Mouse (Mus musculus): Measurements from ENCODE around the gene Pdlim5. TPM values are rescaled to one million over a fixed set of nuclear protein-coding genes. Genes with fewer than 3 reads are reported as not detected.

The Pdlim5 gene
- polyA plus RNA-seq, 1 experiment from 2014 or later, result 169 TPM

DNA sequence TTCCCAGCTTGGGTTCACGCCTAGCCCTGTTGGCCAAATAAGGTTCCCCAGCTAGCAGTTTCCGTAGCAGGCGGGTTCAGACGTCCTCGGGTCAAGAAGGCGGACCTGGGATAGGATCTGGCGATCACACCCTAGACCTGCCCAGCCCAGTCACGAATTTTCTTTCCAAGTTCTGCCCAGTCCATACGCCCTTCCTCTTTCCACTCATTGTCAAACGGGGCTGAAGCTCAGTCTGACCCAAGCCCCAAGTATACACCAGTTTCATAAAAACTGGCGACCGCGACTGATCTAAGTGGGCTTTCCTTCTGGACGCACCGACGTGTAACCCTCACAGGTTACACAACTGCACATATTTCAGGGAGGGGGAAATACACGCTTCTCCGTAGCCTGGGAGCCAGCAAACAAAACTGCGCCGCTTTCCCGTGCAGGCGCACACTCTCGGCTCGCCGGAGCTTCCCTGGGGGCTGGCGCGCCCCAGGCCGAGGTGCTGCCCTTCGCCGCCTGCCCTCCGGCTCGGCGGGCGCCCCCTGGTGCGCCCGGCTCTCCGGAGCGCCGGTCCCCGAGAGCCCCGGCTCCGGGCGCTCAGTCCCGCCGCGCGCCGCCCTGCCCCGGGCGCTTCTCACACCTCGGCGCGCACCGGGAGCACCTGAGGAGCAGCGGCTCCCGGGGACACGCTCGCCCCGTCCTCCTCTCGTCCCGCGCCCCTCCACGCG lies 544 bp downstream of the Pdlim5 start:
- WGBS, result under 1% methylated on average over 59 of the region's 64 CpGs
- H3K36me3 ChIP-seq, result peaks cover 16% of the 10 kb centered on the region
- peaks cover 37% of the 10 kb centered on the region for H3K4me1 ChIP-seq
- no peaks in the 10 kb centered on the region for H3K27me3 ChIP-seq (replicated peaks)
- no peaks in the 10 kb centered on the region for H3K9me3 ChIP-seq
- H3K27ac ChIP-seq (replicated peaks), result peak overlapping the region; percentile 97
- peak; percentile 73 for ATAC-seq (ENCODE audit: extremely low read depth, insufficient number of reproducible peaks, low FRiP score, low TSS enrichment)
- H3K4me3 ChIP-seq, result peak overlapping the region; percentile 89
- peak overlapping the region; percentile 97 for H3K9ac ChIP-seq
- peak overlapping the region; percentile 68 for H3K4me2 ChIP-seq

DNA sequence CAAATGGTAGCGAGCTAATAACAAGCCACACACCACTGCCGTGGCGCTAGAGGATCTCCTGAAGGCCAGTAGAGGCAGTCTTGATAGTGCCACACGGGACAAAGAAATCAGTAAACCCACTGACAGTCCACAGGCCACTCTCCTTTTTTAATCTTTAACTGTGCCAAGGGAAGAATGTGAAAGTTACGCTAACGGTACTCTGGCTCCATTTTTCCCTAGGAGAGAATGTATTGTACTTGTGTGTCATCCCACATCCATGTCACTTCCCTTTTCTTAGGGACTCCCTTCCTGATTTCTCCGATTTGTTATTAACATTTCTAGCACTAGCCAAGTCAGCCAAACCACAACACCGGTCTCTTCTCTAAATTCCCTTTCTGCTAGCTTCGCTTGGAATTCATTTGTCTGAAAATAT lies 1.5 kb downstream of the Pdlim5 start:
- Histone ChIP-seq H3K36me3 (peaks cover 20% of the 10 kb centered on the region), H3K4me2 (peak overlapping the region; percentile 68), H3K27ac (replicated peaks) (peak overlapping the region; percentile 97), H3K4me1 (peaks cover 43% of the 10 kb centered on the region), H3K9ac (peak overlapping the region; percentile 97), H3K4me3 (peak overlapping the region; percentile 89), H3K27me3 (replicated peaks) (no peaks in the 10 kb centered on the region), H3K9me3 (no peaks in the 10 kb centered on the region)
- 10% methylated on average over 9 of the region's 9 CpGs for WGBS
- no peak for ATAC-seq (ENCODE audit: extremely low read depth, insufficient number of reproducible peaks, low FRiP score, low TSS enrichment)

DNA sequence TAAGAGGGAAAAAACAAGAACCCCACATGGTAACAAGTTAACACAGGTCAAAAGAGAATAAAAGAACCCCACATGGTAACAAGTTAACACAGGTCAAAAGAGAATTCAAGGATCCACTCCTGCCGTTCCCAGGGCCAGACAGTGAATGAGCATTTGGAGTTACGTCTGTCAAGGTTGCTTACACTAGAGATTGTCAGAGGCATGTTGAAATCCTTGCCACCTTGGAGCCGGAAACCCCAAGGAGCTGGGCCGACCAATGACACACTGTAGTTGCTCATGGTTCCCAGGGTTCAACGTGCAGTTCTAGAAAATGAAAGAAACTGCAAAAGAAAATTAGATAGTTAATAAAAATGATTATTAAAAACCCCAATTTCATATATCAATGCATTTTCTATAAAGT lies 4.0 kb downstream of the Pdlim5 start:
- Histone ChIP-seq H3K27ac (replicated peaks) (peak overlapping the region; percentile 58), H3K27me3 (replicated peaks) (no peaks in the 10 kb centered on the region), H3K9ac (no peak overlapping the region), H3K4me3 (no peak overlapping the region), H3K4me2 (peak overlapping the region; percentile 19; the same call in 1 of the 2 replicates), H3K4me1 (peaks cover 60% of the 10 kb centered on the region), H3K9me3 (no peaks in the 10 kb centered on the region), H3K36me3 (peaks cover 32% of the 10 kb centered on the region)
- WGBS, result 63% methylated on average over 5 of the region's 5 CpGs
- ATAC-seq (ENCODE audit: extremely low read depth, insufficient number of reproducible peaks, low FRiP score, low TSS enrichment), result no peak

DNA sequence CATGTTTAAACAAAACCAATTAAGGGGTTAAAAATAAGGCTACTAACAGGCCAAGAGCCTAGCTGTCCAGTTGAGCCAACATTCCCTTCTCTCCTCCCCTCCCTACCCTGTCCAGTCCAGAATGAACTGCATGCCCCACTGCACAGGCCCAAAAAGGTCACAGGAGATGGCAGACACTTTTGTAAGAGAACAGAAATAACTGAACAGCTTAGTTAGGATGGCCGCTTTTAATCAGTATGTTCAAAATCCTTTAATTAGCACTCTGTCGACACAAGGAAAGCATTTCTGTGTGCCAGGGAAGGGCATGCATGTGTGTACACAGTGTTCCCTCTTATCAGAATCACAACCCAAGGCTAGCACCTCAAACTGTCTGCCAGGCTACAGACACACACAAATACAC lies 5.2 kb downstream of the Pdlim5 start:
- ATAC-seq (ENCODE audit: extremely low read depth, insufficient number of reproducible peaks, low FRiP score, low TSS enrichment), result no peak; the same call in 1 of the 2 replicates
- H3K27ac ChIP-seq (replicated peaks), result peak overlapping the region; percentile 58

DNA sequence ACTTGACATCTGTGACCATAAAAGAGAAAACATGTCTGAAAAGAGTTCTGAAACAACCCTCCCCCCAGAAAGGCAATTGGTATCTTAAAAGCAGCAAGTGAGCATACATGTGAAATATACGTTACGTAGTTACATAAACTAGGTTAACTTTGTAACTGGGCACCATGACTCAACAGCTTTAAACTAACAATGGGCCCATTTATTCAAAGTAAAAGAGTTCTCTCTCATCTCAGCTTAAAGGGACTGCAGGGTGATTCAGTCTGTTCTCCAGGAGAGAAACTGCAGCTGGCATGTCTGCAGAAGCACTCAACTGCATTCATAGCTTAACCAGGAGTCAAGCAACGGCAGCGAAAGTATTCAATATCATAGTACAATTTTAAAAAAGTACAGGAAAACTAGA lies 7.3 kb downstream of the Pdlim5 start:
- no peaks in the 10 kb centered on the region for H3K9me3 ChIP-seq
- H3K4me2 ChIP-seq, result peak overlapping the region; percentile 5; the same call in 1 of the 2 replicates
- no peak overlapping the region for H3K9ac ChIP-seq
- H3K36me3 ChIP-seq, result peaks cover 49% of the 10 kb centered on the region
- H3K4me1 ChIP-seq, result peaks cover 51% of the 10 kb centered on the region
- H3K27ac ChIP-seq (replicated peaks), result peak overlapping the region; percentile 48
- WGBS, result 70% methylated on average over 4 of the region's 4 CpGs
- H3K27me3 ChIP-seq (replicated peaks), result no peaks in the 10 kb centered on the region
- no peak for ATAC-seq (ENCODE audit: extremely low read depth, insufficient number of reproducible peaks, low FRiP score, low TSS enrichment)
- H3K4me3 ChIP-seq, result no peak overlapping the region

More for the DNA sequence above, 5.2 kb downstream of the Pdlim5 start:
- Histone ChIP-seq H3K9ac (peak overlapping the region; percentile 47; the same call in 1 of the 2 replicates), H3K36me3 (peaks cover 34% of the 10 kb centered on the region), H3K9me3 (no peaks in the 10 kb centered on the region), H3K4me2 (peak overlapping the region; percentile 24; the same call in 1 of the 2 replicates), H3K27me3 (replicated peaks) (no peaks in the 10 kb centered on the region), H3K4me1 (peaks cover 56% of the 10 kb centered on the region), H3K4me3 (no peak overlapping the region)
- WGBS, result 47% methylated on average over 2 of the region's 2 CpGs

DNA sequence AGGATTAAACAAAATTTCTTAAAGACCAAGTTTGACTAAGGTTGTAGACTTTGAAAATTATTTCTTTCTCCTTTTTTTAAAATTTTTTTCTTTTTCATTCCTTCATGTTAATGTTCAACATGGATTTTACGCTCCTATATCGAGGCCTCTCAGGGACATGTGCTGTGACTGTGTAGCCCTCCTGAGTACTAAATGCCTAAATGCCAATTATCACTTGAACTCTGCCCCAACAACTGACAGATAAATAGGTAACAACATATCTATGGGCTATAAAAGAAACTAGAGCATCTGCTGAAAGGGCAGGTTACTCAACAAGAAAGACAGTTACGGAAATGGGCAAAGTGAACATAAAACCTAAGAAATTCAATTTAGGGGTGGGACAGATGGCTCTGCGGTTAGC lies 9.0 kb downstream of the Pdlim5 start:
- Histone ChIP-seq H3K9me3 (no peaks in the 10 kb centered on the region), H3K9ac (no peak overlapping the region), H3K4me1 (peaks cover 39% of the 10 kb centered on the region), H3K27me3 (replicated peaks) (no peaks in the 10 kb centered on the region), H3K4me2 (no peak overlapping the region), H3K36me3 (peaks cover 51% of the 10 kb centered on the region), H3K4me3 (no peak overlapping the region), H3K27ac (replicated peaks) (no peak overlapping the region)
- no peak for ATAC-seq (ENCODE audit: extremely low read depth, insufficient number of reproducible peaks, low FRiP score, low TSS enrichment)
- 87% methylated on average over 4 of the region's 4 CpGs for WGBS

DNA sequence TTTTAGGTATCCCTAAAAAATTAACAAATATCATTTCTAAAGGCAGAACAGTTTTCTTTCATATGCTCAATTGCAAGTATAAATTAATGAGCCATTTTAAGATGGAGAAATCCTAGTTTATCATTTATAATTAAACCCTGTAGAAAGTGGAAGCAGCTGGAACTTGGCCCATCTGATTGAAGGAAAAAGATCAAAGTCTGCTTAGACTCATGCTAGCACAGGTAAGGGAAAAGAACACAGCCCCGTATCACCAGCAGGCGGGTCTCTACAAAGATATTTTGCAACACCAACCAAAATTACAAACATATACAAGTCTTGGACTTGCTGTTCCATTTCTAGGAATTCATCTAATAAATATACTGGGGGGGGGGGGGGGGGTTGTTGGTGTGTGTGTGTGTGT lies 9.8 kb downstream of the Pdlim5 start:
- H3K9ac ChIP-seq, result no peak overlapping the region
- no peak overlapping the region for H3K4me2 ChIP-seq
- H3K9me3 ChIP-seq, result no peaks in the 10 kb centered on the region
- H3K4me3 ChIP-seq, result no peak overlapping the region
- 80% methylated on average over 2 of the region's 2 CpGs for WGBS
- H3K27me3 ChIP-seq (replicated peaks), result no peaks in the 10 kb centered on the region
- peaks cover 31% of the 10 kb centered on the region for H3K4me1 ChIP-seq
- no peak for ATAC-seq (ENCODE audit: extremely low read depth, insufficient number of reproducible peaks, low FRiP score, low TSS enrichment)
- H3K27ac ChIP-seq (replicated peaks), result no peak overlapping the region
- H3K36me3 ChIP-seq, result peaks cover 43% of the 10 kb centered on the region

DNA sequence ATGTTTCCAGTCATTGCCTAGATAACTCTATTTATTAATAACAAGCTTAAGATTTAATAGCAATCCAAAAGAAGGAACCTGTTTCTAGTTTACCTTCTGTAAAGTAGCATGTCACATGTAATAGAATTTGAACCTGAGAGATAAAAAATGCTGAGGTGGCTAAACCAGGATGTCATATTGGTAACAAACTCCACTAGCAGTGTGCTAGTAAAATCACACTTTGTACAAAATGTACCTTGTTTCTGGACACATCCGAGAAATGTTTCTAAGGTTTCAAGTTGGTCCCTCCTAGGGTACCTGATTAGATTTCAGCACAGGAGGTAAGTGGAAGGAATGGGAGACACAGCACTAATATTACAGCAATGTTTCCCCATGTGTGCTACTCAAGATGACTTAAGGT lies 18.9 kb downstream of the Pdlim5 start:
- Histone ChIP-seq H3K4me1 (peaks cover 18% of the 10 kb centered on the region), H3K27me3 (replicated peaks) (no peaks in the 10 kb centered on the region), H3K9me3 (no peaks in the 10 kb centered on the region), H3K27ac (replicated peaks) (no peak overlapping the region), H3K36me3 (peaks cover 21% of the 10 kb centered on the region), H3K9ac (no peak overlapping the region), H3K4me3 (no peak overlapping the region), H3K4me2 (no peak overlapping the region)
- ATAC-seq (ENCODE audit: extremely low read depth, insufficient number of reproducible peaks, low FRiP score, low TSS enrichment), result no peak
- 70% methylated on average over 1 of the region's 1 CpGs for WGBS

DNA sequence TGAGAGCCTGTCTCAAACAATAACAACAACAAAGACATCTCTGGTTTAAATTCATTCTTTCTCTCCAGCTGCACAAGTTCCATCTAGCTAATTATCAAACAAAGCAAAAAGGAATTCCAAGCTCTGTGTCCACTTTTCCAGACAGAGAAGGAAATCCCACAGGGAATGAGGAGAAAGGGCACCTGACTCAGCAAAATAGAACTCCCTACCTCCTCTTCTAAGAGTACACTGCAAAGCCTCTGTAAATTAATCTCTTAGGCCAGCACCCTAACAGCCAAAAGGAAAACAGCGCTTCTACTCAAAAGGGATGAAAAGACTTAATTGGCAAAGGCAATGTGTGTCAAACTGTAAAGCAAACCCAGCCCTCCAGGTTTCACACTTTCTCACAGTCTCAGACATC lies 20.4 kb downstream of the Pdlim5 start:
- peaks cover 14% of the 10 kb centered on the region for H3K4me1 ChIP-seq
- H3K27me3 ChIP-seq (replicated peaks), result no peaks in the 10 kb centered on the region
- H3K27ac ChIP-seq (replicated peaks), result peak overlapping the region; percentile 28; the same call in 1 of the 2 replicates
- WGBS, result 31% methylated on average over 1 of the region's 1 CpGs
- H3K36me3 ChIP-seq, result peaks cover 27% of the 10 kb centered on the region
- no peaks in the 10 kb centered on the region for H3K9me3 ChIP-seq
- H3K4me3 ChIP-seq, result no peak overlapping the region
- H3K4me2 ChIP-seq, result no peak overlapping the region
- ATAC-seq (ENCODE audit: extremely low read depth, insufficient number of reproducible peaks, low FRiP score, low TSS enrichment), result no peak; the same call in 1 of the 2 replicates
- no peak overlapping the region; the same call in 1 of the 2 replicates for H3K9ac ChIP-seq

DNA sequence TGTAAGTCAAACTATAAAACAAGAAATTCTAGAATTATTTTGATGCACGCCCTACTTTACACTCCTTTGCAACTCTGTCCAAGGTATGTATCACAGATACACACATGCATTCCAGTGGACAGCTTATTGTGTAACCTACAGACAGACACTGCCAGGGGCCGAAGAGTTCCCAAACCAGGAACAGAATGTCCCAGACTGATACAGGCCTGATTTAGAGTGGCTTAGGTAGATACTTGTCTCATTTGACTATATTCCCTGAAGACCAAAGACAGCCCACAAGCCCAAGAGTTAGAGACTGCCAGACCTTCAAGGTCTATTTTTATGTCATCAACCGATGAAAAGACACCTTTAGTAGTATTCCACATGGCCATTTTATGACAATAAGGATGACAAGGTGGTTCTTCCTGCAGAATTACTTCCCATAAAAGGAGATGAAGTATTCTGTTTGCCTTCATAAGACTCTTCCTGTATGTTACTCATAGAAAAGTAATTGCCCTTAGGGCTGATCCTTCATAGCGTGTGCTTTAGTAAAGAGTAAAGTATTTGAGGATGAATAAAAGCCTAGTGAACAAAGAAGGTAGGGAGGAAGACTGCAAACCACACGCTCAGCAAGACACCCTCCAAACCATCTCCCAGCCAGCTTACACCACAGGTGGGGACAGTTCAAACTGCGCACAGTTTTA lies 22.9 kb downstream of the Pdlim5 start:
- H3K9me3 ChIP-seq, result no peaks in the 10 kb centered on the region
- no peaks in the 10 kb centered on the region for H3K27me3 ChIP-seq (replicated peaks)
- no peak overlapping the region for H3K27ac ChIP-seq (replicated peaks)
- peaks cover 23% of the 10 kb centered on the region for H3K4me1 ChIP-seq
- WGBS, result 91% methylated on average over 6 of the region's 6 CpGs
- no peak overlapping the region for H3K9ac ChIP-seq
- H3K4me3 ChIP-seq, result no peak overlapping the region
- ATAC-seq (ENCODE audit: extremely low read depth, insufficient number of reproducible peaks, low FRiP score, low TSS enrichment), result no peak
- H3K4me2 ChIP-seq, result no peak overlapping the region
- peaks cover 16% of the 10 kb centered on the region for H3K36me3 ChIP-seq

DNA sequence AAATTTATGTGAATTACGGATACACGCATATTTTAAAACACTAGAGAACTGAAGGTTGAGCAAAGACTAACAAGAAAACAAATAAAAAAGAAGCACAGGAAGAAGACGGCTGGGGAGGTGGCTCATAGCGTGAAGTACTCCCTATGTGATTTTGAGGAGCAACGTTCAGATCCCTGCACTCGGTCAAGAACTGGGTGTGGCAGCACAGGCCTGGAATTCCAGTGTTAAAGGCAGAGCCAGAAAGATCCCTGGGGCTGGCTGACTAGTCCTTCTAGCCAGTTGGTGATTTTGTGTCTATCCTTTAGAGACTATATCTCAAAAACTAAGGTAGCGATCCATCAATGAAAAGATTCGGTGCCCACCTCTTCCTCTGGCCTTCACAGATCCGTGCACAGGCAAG lies 27.1 kb downstream of the Pdlim5 start:
- no peak overlapping the region for H3K4me2 ChIP-seq
- peaks cover 13% of the 10 kb centered on the region for H3K4me1 ChIP-seq
- no peak for ATAC-seq (ENCODE audit: extremely low read depth, insufficient number of reproducible peaks, low FRiP score, low TSS enrichment)
- H3K36me3 ChIP-seq, result peaks cover 21% of the 10 kb centered on the region
- H3K27me3 ChIP-seq (replicated peaks), result no peaks in the 10 kb centered on the region
- no peaks in the 10 kb centered on the region for H3K9me3 ChIP-seq
- WGBS, result 64% methylated on average over 9 of the region's 9 CpGs
- H3K27ac ChIP-seq (replicated peaks), result no peak overlapping the region
- no peak overlapping the region for H3K4me3 ChIP-seq
- no peak overlapping the region for H3K9ac ChIP-seq
